In the genomic region with DNA sequence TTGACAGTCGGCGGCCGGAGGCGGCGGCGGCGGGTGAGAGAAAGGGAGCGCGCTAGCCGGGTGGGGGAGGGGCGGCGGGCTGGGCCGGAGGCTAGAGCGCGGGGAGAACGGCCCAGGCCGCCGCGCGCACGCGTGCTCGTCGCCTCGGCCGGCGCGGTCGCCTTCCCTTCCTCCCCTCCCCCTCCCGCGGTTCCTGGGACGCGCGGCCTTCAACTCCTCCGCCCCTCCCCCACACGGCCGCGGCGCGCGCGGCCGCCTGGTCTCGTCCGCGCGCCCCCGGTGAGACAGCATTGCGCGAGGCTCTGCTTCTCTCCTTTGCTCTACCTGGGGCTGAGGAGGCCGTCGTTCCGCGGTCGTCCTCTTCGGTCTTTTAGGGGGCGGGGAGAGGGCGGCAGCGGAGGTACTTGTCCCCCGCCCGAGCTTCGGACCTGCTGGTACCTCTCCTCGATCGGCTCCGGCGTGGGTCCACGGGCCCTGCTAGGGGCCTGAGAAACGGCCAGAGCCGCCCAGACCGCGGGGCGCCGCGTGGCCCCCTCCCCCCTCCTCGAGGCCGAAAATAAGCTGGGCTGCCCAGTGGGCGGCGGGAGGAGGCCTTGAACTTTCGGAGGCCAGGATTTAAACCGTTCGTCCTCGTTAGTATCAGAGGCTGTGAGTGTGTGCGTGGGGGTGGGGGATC, we compare ENCODE assay signal across 8 mouse cellular contexts. TPM values are rescaled to one million over a fixed set of nuclear protein-coding genes. Genes with fewer than 3 reads are reported as not detected.
A peak's percentile ranks its signal among the peaks of the same experiment; 100 is the strongest.
DNase-seq lines count a peak whose midpoint lies in the region; ATAC-seq and TF ChIP-seq lines count a peak whose summit lies in the region.

No protein-coding gene starts in this region.

- 0% methylated on average over 50 of the region's 83 CpGs for WGBS in kidney, embryonic 14.5 days
- WGBS in liver, embryonic 16.5 days (ENCODE audit: insufficient replicate concordance), result under 1% methylated on average over 62 of the region's 83 CpGs
- WGBS in neural tube, embryonic 11.5 days, result under 1% methylated on average over 60 of the region's 83 CpGs

- peak overlapping the region; percentile 99 for H3K4me3 ChIP-seq in kidney, embryonic 14.5 days (ENCODE audit: low read length)
- peak overlapping the region; percentile 99 for H3K4me3 ChIP-seq in liver, embryonic 16.5 days (ENCODE audit: low read depth, low read length)
- peak overlapping the region; percentile 64 for H3K4me3 ChIP-seq in neural tube, embryonic 11.5 days (ENCODE audit: low read depth, low read length)

- no peaks in the 10 kb centered on the region for H3K27me3 ChIP-seq in Patski
- no peaks in the 10 kb centered on the region for H3K27me3 ChIP-seq in kidney, embryonic 14.5 days (ENCODE audit: control insufficient read depth, insufficient read depth, low read length)
- no peaks in the 10 kb centered on the region for H3K27me3 ChIP-seq in liver, embryonic 16.5 days (ENCODE audit: control insufficient read depth, insufficient read depth, low read depth, low read length)
- H3K27me3 ChIP-seq in neural tube, embryonic 11.5 days (ENCODE audit: control insufficient read depth, insufficient read depth, low read length), result no peaks in the 10 kb centered on the region

- CTCF ChIA-PET in Patski (lab: Charles Lee), result interaction anchor here (0.9 to 1.1 kb wide), 2 partner anchors 30 to 41 kb away, joined by 4 to 5 read pairs; partner anchors contain the start of genes Prss32 and Prss41

- peak overlapping the region; percentile 48 for H3K4me2 ChIP-seq in kidney, embryonic 14.5 days (replicated peaks; ENCODE audit: low read depth, low read length)
- H3K4me2 ChIP-seq in liver, embryonic 16.5 days (ENCODE audit: low read depth, low read length), result peak overlapping the region; percentile 88
- peak overlapping the region; percentile 82 for H3K4me2 ChIP-seq in neural tube, embryonic 11.5 days (ENCODE audit: low read depth)

- DNase-seq in 3T3-L1 (ENCODE audit: low read depth, low spot score) (peak; percentile 72), Patski (ENCODE audit: low read depth, low spot score) (no peak)
- peak; percentile 78 for DNase-seq in cerebellum, adult 9-10 months
- DNase-seq in neural tube, embryonic 11.5 days (ENCODE audit: low spot score), result peak; percentile 93
- DNase-seq in thymus, postnatal 0 days (ENCODE audit: low spot score), result peak; percentile 82

- H3K36me3 ChIP-seq in kidney, embryonic 14.5 days (ENCODE audit: control insufficient read depth, insufficient read depth, low read length), result peaks cover 17% of the 10 kb centered on the region
- H3K36me3 ChIP-seq in liver, embryonic 16.5 days (ENCODE audit: control insufficient read depth, insufficient read depth), result peaks cover 18% of the 10 kb centered on the region
- H3K36me3 ChIP-seq in neural tube, embryonic 11.5 days (ENCODE audit: control insufficient read depth, insufficient read depth, low read length), result peaks cover 6% of the 10 kb centered on the region

- no peaks in the 10 kb centered on the region for H3K9me3 ChIP-seq in kidney, embryonic 14.5 days (ENCODE audit: control insufficient read depth, low read length)
- H3K9me3 ChIP-seq in liver, embryonic 16.5 days (replicated peaks; ENCODE audit: control insufficient read depth, low read length), result no peaks in the 10 kb centered on the region
- H3K9me3 ChIP-seq in neural tube, embryonic 11.5 days (ENCODE audit: control insufficient read depth, low read length), result no peaks in the 10 kb centered on the region

- H3K9ac ChIP-seq in kidney, embryonic 14.5 days (ENCODE audit: low read depth, low read length), result peak overlapping the region; percentile 99
- H3K9ac ChIP-seq in liver, embryonic 16.5 days (ENCODE audit: low read depth, low read length), result peak overlapping the region; percentile 99
- peak overlapping the region; percentile 78 for H3K9ac ChIP-seq in neural tube, embryonic 11.5 days (ENCODE audit: low read length)

- peak overlapping the region; percentile 96 for H3K27ac ChIP-seq in kidney, embryonic 14.5 days (ENCODE audit: low read depth, low read length)
- peak overlapping the region; percentile 99 for H3K27ac ChIP-seq in liver, embryonic 16.5 days (ENCODE audit: low read length)
- peak overlapping the region; percentile 95 for H3K27ac ChIP-seq in neural tube, embryonic 11.5 days (ENCODE audit: low read depth, low read length)

- POLR2A ChIA-PET in Patski (lab: Charles Lee), result interaction anchor here (0.8 to 1.1 kb wide), 2 partner anchors 29 to 53 kb away, joined by 3 to 4 read pairs; no protein-coding TSS in a partner anchor

- TF ChIP-seq CTCF in Patski (IDR thresholded peaks at IDR 0.05), result no peak

- in situ Hi-C loops in Patski (cut with MboI; ENCODE audit: low pct_unique_long_range_greater_than_20kb), result no loop called here

- H3K4me1 ChIP-seq in kidney, embryonic 14.5 days (ENCODE audit: control insufficient read depth, insufficient read depth, low read length), result peaks cover 23% of the 10 kb centered on the region
- peaks cover 24% of the 10 kb centered on the region for H3K4me1 ChIP-seq in liver, embryonic 16.5 days (ENCODE audit: control insufficient read depth, low read depth, low read length)
- H3K4me1 ChIP-seq in neural tube, embryonic 11.5 days (ENCODE audit: control insufficient read depth, insufficient read depth, low read length), result peaks cover 9% of the 10 kb centered on the region; the same call in 1 of the 2 replicates

- peak; percentile 32 for ATAC-seq in Patski
- peak; percentile 8; the same call in 1 of the 2 replicates for ATAC-seq in frontal cortex, adult (ENCODE audit: low TSS enrichment)
- ATAC-seq in kidney, embryonic 14.5 days (ENCODE audit: low FRiP score, low TSS enrichment), result peak; percentile 70
- ATAC-seq in liver, embryonic 16.5 days (ENCODE audit: low read depth), result peak; percentile 72
- peak; percentile 54 for ATAC-seq in neural tube, embryonic 11.5 days (ENCODE audit: insufficient read depth, low FRiP score, low TSS enrichment)

RNA-seq across cellular contexts. Expression of gene Srrm2, which starts 13.2 kb away (rescaled TPM):
- 314 TPM for polyA plus RNA-seq in Patski (2021)
- 560 and 567 TPM in 2 replicates for polyA plus RNA-seq in kidney, embryonic 14.5 days (2014; fragmentation: Nextera tagmentation; extraction: Ambion mirVana)
- 150 and 172 TPM in 2 replicates for polyA plus RNA-seq in liver, embryonic 16.5 days (2015; fragmentation: Nextera tagmentation; extraction: Ambion mirVana)
- 399 and 408 TPM in 2 replicates for polyA plus RNA-seq in neural tube, embryonic 11.5 days (2014; fragmentation: Nextera tagmentation; extraction: Ambion mirVana)
- 318 and 508 TPM in 2 replicates for polyA plus RNA-seq in thymus, postnatal 0 days (2015; fragmentation: Nextera tagmentation; extraction: Ambion mirVana)

RNA-seq across cellular contexts. Expression of gene Flywch2, which starts 17.6 kb away (rescaled TPM):
- 7.9 TPM for polyA plus RNA-seq in Patski (2021)
- polyA plus RNA-seq in kidney, embryonic 14.5 days (2014; fragmentation: Nextera tagmentation; extraction: Ambion mirVana), result 40.7 and 43.7 TPM in 2 replicates
- 0.64 and 0.86 TPM in 2 replicates for polyA plus RNA-seq in liver, embryonic 16.5 days (2015; fragmentation: Nextera tagmentation; extraction: Ambion mirVana)
- 29.1 and 32.6 TPM in 2 replicates for polyA plus RNA-seq in neural tube, embryonic 11.5 days (2014; fragmentation: Nextera tagmentation; extraction: Ambion mirVana)
- 13.4 and 14.6 TPM in 2 replicates for polyA plus RNA-seq in thymus, postnatal 0 days (2015; fragmentation: Nextera tagmentation; extraction: Ambion mirVana)

RNA-seq across cellular contexts. Expression of gene Elob, which starts 25.4 kb away (rescaled TPM):
- 610 TPM for polyA plus RNA-seq in Patski (2021)
- 982 and 1,429 TPM in 2 replicates for polyA plus RNA-seq in kidney, embryonic 14.5 days (2014; fragmentation: Nextera tagmentation; extraction: Ambion mirVana)
- 426 and 436 TPM in 2 replicates for polyA plus RNA-seq in liver, embryonic 16.5 days (2015; fragmentation: Nextera tagmentation; extraction: Ambion mirVana)
- polyA plus RNA-seq in neural tube, embryonic 11.5 days (2014; fragmentation: Nextera tagmentation; extraction: Ambion mirVana), result 1,025 and 1,061 TPM in 2 replicates
- 1,085 and 1,139 TPM in 2 replicates for polyA plus RNA-seq in thymus, postnatal 0 days (2015; fragmentation: Nextera tagmentation; extraction: Ambion mirVana)

RNA-seq across cellular contexts. Expression of gene Flywch1, which starts 32.1 kb away (rescaled TPM):
- 96.0 TPM for polyA plus RNA-seq in Patski (2021)
- polyA plus RNA-seq in kidney, embryonic 14.5 days (2014; fragmentation: Nextera tagmentation; extraction: Ambion mirVana), result 73.0 and 91.7 TPM in 2 replicates
- polyA plus RNA-seq in liver, embryonic 16.5 days (2015; fragmentation: Nextera tagmentation; extraction: Ambion mirVana), result 8.6 and 10.6 TPM in 2 replicates
- polyA plus RNA-seq in neural tube, embryonic 11.5 days (2014; fragmentation: Nextera tagmentation; extraction: Ambion mirVana), result 173 and 197 TPM in 2 replicates
- polyA plus RNA-seq in thymus, postnatal 0 days (2015; fragmentation: Nextera tagmentation; extraction: Ambion mirVana), result 37.7 and 41.0 TPM in 2 replicates

RNA-seq across cellular contexts. Expression of gene Prss33, which starts 32.4 kb away (rescaled TPM):
- polyA plus RNA-seq in Patski (2021), result not detected
- 0.26 and 0.41 TPM in 2 replicates for polyA plus RNA-seq in kidney, embryonic 14.5 days (2014; fragmentation: Nextera tagmentation; extraction: Ambion mirVana)
- polyA plus RNA-seq in liver, embryonic 16.5 days (2015; fragmentation: Nextera tagmentation; extraction: Ambion mirVana), result not detected in 2 replicates
- polyA plus RNA-seq in neural tube, embryonic 11.5 days (2014; fragmentation: Nextera tagmentation; extraction: Ambion mirVana), result 0.18 TPM in 1 of 2 replicates, not detected in the other
- 0.40 and 0.48 TPM in 2 replicates for polyA plus RNA-seq in thymus, postnatal 0 days (2015; fragmentation: Nextera tagmentation; extraction: Ambion mirVana)

Comparison
In these comparisons a context has a peak if more than half of its experiments do, and no peak if none do; other contexts are left out.
1. ATAC-seq: peak in every context shown above with its lines; median percentile 72 in liver, embryonic 16.5 days; 70 in kidney, embryonic 14.5 days; 54 in neural tube, embryonic 11.5 days; 32 in Patski; 8 in frontal cortex, adult.